Mouse (Mus musculus): ENCODE data around the gene Sh3glb2.

Gene Sh3glb2

GRCm38 (mm10) chr2:30342061-30342460 lies 17.1 kb downstream of the Sh3glb2 start:
- DNase-seq (ENCODE audit: low spot score in 2 of 2): no peak

- no peak for DNase-seq (ENCODE audit: low spot score in 2 of 2)
These were observed 22.0 kb downstream of the Sh3glb2 start for GRCm38 (mm10) chr2:30337179-30337578.

- no peak for DNase-seq (ENCODE audit: low spot score in 2 of 2)
These were observed 22.8 kb downstream of the Sh3glb2 start for GRCm38 (mm10) chr2:30336174-30336915.

- DNase-seq (ENCODE audit: low spot score in 2 of 2): no peak
These were observed 23.8 kb downstream of the Sh3glb2 start for GRCm38 (mm10) chr2:30335324-30335723.

GRCm38 (mm10) chr2:30328791-30329190 lies 30.3 kb downstream of the Sh3glb2 start:
- DNase-seq (ENCODE audit: low spot score in 2 of 2): no peak

GRCm38 (mm10) chr2:30327276-30327675 lies 31.9 kb downstream of the Sh3glb2 start:
- DNase-seq (ENCODE audit: low spot score in 2 of 2): no peak

- DNase-seq (ENCODE audit: low spot score in 2 of 2): no peak
These were observed 33.8 kb downstream of the Sh3glb2 start for GRCm38 (mm10) chr2:30325296-30325695.

- no peak for DNase-seq (ENCODE audit: low spot score in 2 of 2)
These were observed 36.0 kb downstream of the Sh3glb2 start for GRCm38 (mm10) chr2:30323111-30323510.

- no peak for DNase-seq (ENCODE audit: low spot score in 2 of 2)
These were observed 39.9 kb downstream of the Sh3glb2 start for GRCm38 (mm10) chr2:30319260-30319659.

- no peak for DNase-seq (ENCODE audit: low spot score in 2 of 2)
These were observed 42.2 kb downstream of the Sh3glb2 start for GRCm38 (mm10) chr2:30316955-30317354.

- DNase-seq (ENCODE audit: low spot score in 2 of 2): no peak
These were observed 43.0 kb downstream of the Sh3glb2 start for GRCm38 (mm10) chr2:30316136-30316535.

GRCm38 (mm10) chr2:30311481-30311880 lies 47.7 kb downstream of the Sh3glb2 start:
- DNase-seq (ENCODE audit: low spot score in 2 of 2): no peak

GRCm38 (mm10) chr2:30309351-30309750 lies 49.8 kb downstream of the Sh3glb2 start:
- DNase-seq (ENCODE audit: low spot score in 2 of 2): no peak

- no peak for DNase-seq (ENCODE audit: low spot score in 2 of 2)
These were observed 53.0 kb downstream of the Sh3glb2 start for GRCm38 (mm10) chr2:30306087-30306486.

GRCm38 (mm10) chr2:30299966-30300365 lies 59.2 kb downstream of the Sh3glb2 start:
- no peak for DNase-seq (ENCODE audit: low spot score in 2 of 2)

- DNase-seq (ENCODE audit: low spot score in 2 of 2): no peak
These were observed 59.6 kb downstream of the Sh3glb2 start for GRCm38 (mm10) chr2:30299525-30299924.

Data from heart, adult 9 months (tissue).